Mouse (Mus musculus) myocyte (in vitro differentiated cells): ENCODE data around the gene Atp6v1g2.

Experiments
- POLR2A ChIP-seq: IDR thresholded peaks from one replicate; pipeline ENCODE4 v1.6.1; 2011; ENCODE audit warnings: low read depth, mild to moderate bottlenecking, control low read depth, moderate library complexity; ENCODE audit not compliant: insufficient read length
- USF1 ChIP-seq: IDR thresholded peaks from one replicate; pipeline ENCODE4 v1.6.1; 2011; ENCODE audit warnings: low read depth, mild to moderate bottlenecking, control low read depth, moderate library complexity

- no peak for TF ChIP-seq USF1
- no peak for TF ChIP-seq POLR2A
Measured at GRCm38 (mm10) chr17:35272249-35272648, 38.8 kb downstream of the Atp6v1g2 start.
